Mouse (Mus musculus): ENCODE measurements around the gene Mettl2.

DNA sequence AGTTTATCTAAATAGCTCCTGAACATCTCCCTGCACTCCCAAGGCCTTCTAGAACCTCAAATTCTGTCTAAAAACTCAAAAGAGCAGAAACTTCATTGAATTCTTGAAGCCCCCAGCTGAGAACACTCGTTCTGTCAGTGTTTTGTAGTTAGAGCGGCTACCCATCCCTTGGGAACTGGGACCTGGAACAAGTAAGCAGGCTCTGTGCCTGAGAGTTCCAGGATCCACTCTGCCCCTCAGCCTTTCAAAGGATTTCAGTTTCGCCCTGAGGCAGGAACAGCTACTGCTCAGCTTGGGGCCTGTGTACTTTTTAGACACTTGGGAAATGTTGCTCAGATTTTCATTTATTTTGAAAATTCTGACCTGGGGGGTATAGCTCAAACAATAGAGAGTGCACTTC, 20.4 kb downstream of the Mettl2 start, which contains the start of gene Gm10842:
- no peak for TF ChIP-seq CTCF (IDR thresholded peaks at IDR 0.05; ENCODE audit: low read depth)
- no peak for TF ChIP-seq EP300 (optimal IDR thresholded peaks at IDR 0.05)

All from stomach, postnatal 0 days (tissue).